Mouse (Mus musculus) heart, postnatal 0 days (tissue): ENCODE data around the gene Psma6.

Experiments
- CTCF ChIP-seq: IDR thresholded peaks from 2 replicates; pipeline ENCODE4 v1.5.1; 2016; ENCODE audit warnings: antibody characterized with exemption, control low read depth, low read depth
- EP300 ChIP-seq: IDR thresholded peaks from 2 replicates; pipeline ENCODE4 v1.6.1; 2016; ENCODE audit warnings: antibody characterized with exemption, low read depth

DNA sequence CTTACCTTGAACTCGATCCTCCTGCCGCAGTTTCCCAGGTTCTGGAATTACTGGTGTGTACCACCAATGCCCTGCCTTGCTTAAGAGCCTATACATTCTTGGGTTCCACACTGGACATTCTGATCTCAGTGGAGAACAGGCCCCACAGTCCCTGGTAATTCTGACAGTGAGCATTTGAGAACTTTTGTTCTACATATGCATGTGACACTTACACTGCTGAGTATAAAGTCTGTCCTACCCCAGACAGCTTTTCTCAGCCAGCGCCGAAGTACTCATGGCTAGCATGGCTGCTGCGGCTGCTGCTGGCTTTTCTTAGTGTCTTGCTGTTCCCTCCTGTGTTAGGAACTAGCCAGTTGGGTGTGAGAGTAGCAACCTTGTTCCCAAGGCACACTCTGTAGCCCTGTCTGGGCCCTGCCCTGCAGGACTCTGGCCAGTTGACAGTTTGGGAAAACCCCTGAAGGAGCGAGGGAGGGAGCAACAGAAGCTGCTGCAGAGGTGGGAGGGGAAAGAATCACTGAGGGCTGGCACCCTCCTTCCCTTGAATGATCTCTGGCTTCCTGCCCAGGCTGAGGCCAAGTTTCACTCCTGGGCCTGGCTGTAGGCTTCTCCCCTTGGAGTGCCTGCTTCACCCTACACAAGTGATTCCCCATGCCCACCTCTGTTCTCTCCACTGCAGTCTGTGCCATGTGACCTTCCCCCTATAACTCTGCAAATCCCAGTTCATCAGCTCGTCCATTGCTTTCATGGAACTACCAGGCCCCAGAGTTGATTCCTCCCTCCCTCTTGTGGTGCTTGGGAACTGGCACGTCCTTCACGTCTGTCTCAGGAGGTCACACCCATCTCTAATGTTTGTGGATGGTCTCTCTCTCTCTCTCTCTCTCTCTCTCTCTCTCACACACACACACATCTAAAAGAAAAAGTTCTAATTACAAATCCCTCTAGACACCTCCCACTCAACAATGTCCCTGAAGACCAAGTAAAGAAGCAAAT lies 59.1 kb downstream of the Psma6 start:
- no peak for TF ChIP-seq CTCF
- TF ChIP-seq EP300 = no peak
